Mouse (Mus musculus) forebrain, embryonic 14.5 days (tissue): Measurements from ENCODE around the gene Gap43. TPM values are rescaled to one million over a fixed set of nuclear protein-coding genes. Genes with fewer than 3 reads are reported as not detected.
"Not testable (repeated sequence)": the region's sequence is repeated elsewhere in the genome, so short reads cannot be mapped to it uniquely, and the experiment has no call there.

ENCODE experiments used
- ATAC-seq: fragments of 200-750 bp; cut with Nextera tagmentation; 2 replicates; pipeline ENCODE4 v1.8.0; 2017; ENCODE audit warnings: mild to moderate bottlenecking, moderate library complexity
- DNase-seq: peaks from one replicate; pipeline ENCODE4 v3.0.0-alpha.2; 2015; ENCODE audit warnings: low spot score
- H3K27ac ChIP-seq: fragments of 300-500 bp; sonication (generic); 2 replicates; pipeline ENCODE4 v1.5.1; 2014; ENCODE audit warnings: low read depth, mild to moderate bottlenecking, control low read depth, low read length, moderate library complexity
- H3K27me3 ChIP-seq: fragments of 300-500 bp; sonication (generic); replicated peaks from 2 replicates; pipeline ENCODE4 v1.6.1; 2014; ENCODE audit warnings: low read length, control low read depth, mixed read lengths; ENCODE audit not compliant: control insufficient read depth, insufficient read depth
- H3K36me3 ChIP-seq: fragments of 300-500 bp; sonication (generic); 2 replicates; pipeline ENCODE4 v1.6.1; 2014; ENCODE audit warnings: low read length, control low read depth; ENCODE audit not compliant: control insufficient read depth, insufficient read depth
- H3K4me1 ChIP-seq: fragments of 300-500 bp; sonication (generic); 2 replicates; pipeline ENCODE4 v1.6.1; 2014; ENCODE audit warnings: antibody characterized with exemption, low read length, control low read depth; ENCODE audit not compliant: control insufficient read depth, insufficient read depth
- H3K4me2 ChIP-seq: fragments of 300-500 bp; sonication (generic); 2 replicates; pipeline ENCODE4 v1.6.1; 2014; ENCODE audit warnings: mild to moderate bottlenecking, control low read depth, low read length
- H3K4me3 ChIP-seq: fragments of 300-500 bp; sonication (generic); 2 replicates; pipeline ENCODE4 v1.5.1; 2014; ENCODE audit warnings: low read depth, low read length, control low read depth
- H3K9ac ChIP-seq: fragments of 300-500 bp; sonication (generic); 2 replicates; pipeline ENCODE4 v1.6.1; 2014; ENCODE audit warnings: mild to moderate bottlenecking, low read length, control low read depth, moderate library complexity
- H3K9me3 ChIP-seq: fragments of 300-500 bp; sonication (generic); replicated peaks from 2 replicates; pipeline ENCODE4 v1.6.1; 2016; ENCODE audit warnings: low read length, control low read depth, mixed read lengths; ENCODE audit not compliant: control insufficient read depth
- WGBS: fragments of 180-500 bp; shearing (Covaris S2); extraction: QIAGEN DNeasy Blood & Tissue Kit; methylation state at CpG from one replicate; pipeline ENCODE4 v1.1.7; 2014; 5-methylcytosine and 5-hydroxymethylcytosine counted together
- microRNA-seq: library from miRNA; unstranded; fragments of <30 nt; microRNA quantifications from one replicate; pipeline ENCODE4, GENCODE M21; 2016
- polyA plus RNA-seq: library from polyadenylated mRNA; unstranded; fragments of >200 nt; fragmentation: Nextera tagmentation; extraction: Ambion mirVana; gene quantifications from 2 replicates; pipeline ENCODE4 v1.2.1, GENCODE M21; 2014

Gap43 gene
- polyA plus RNA-seq, 1 experiment from 2014 or later = 829 TPM

DNA sequence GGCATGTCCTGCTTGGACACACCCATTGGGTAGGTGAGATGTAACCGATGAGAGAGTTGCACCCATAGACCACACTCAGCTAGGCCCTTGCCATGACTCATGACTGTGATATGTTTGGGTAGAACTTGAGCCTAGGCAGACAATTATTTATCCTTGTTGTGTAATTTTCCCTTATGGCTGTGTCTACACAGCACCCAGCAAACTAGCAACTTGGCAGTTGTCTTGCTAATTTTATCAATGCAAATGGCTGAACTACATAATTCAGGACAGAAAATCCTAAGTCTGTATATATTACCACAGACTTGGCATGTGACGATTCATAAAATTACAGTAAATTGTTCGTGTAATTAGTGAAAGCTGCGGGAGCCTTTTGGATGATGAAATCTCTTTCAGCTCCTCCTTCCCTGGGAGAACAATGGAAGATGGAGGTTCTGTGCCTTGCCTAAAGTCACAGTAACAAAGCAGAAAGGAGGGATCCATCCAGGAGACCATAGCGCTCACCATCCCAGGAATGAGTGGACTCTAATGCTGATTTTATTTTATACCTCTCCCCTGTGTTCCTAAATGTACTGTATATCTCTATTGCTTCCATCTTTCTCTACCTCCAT lies 77.4 kb downstream of the Gap43 start:
- Histone ChIP-seq H3K27me3 (no peaks in the 10 kb centered on the region), H3K9ac (no peak overlapping the region), H3K9me3 (no peaks in the 10 kb centered on the region), H3K4me1 (no peaks in the 10 kb centered on the region), H3K27ac (no peak overlapping the region), H3K4me3 (no peak overlapping the region), H3K36me3 (no peaks in the 10 kb centered on the region), H3K4me2 (no peak overlapping the region)
- DNase-seq (no peak), ATAC-seq (no peak)
- 69% methylated on average over 5 of the region's 5 CpGs for WGBS

DNA sequence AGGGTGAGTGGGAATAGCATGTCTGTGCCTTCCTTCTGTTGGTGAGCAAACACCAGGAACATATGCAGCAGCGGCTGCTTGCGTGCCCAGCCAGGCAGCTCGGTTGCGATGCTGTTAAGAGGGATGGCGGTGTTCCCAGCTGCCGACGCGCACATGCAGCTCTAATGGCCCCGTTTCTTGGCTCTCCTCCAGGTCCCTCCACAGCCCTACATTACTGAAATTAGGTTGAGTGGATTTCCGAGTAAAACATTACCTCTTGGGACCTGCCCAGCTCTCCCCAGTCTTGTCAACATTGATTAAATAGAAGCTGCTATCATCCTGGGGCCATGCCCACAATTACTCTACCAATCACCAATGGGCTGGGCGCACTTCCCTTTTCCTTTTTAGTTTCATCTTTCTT lies 84.8 kb downstream of the Gap43 start:
- Histone ChIP-seq H3K9me3 (no peaks in the 10 kb centered on the region), H3K4me2 (no peak overlapping the region; the same call in 1 of the 2 replicates), H3K4me3 (no peak overlapping the region), H3K36me3 (no peaks in the 10 kb centered on the region), H3K27me3 (no peaks in the 10 kb centered on the region), H3K4me1 (no peaks in the 10 kb centered on the region; the same call in 1 of the 2 replicates), H3K27ac (peak overlapping the region; percentile 49), H3K9ac (no peak overlapping the region)
- peak; percentile 93 for DNase-seq
- WGBS = 59% methylated on average over 11 of the region's 11 CpGs
- peak; percentile 92 for ATAC-seq

DNA sequence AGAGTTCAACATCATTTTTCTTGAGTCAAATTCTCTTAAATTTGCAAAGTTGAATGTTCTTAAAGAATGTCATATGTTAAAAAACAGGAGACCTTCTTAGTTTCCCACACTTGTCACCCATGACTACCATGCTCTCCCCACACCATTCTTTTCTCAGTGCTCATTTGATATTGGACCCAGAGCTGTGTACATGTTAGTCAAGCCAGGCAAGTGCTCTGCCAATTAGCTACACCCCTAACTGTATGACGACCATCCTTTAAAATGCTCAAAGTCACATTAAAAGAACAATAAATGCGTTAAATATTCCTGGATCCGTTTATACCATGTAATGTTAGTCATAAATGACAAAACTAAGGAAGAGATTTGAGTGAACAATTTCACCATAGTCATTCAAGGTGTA lies 85.2 kb downstream of the Gap43 start:
- no peaks in the 10 kb centered on the region for H3K36me3 ChIP-seq
- H3K9ac ChIP-seq = no peak overlapping the region
- no peak overlapping the region for H3K4me3 ChIP-seq
- H3K9me3 ChIP-seq = no peaks in the 10 kb centered on the region
- WGBS = 76% methylated on average over 3 of the region's 3 CpGs
- H3K4me1 ChIP-seq = no peaks in the 10 kb centered on the region; the same call in 1 of the 2 replicates
- no peak overlapping the region; the same call in 1 of the 2 replicates for H3K4me2 ChIP-seq
- H3K27ac ChIP-seq = peak overlapping the region; percentile 49; the same call in 1 of the 2 replicates
- DNase-seq = no peak
- H3K27me3 ChIP-seq = no peaks in the 10 kb centered on the region
- ATAC-seq = peak; percentile 55; the same call in 1 of the 2 replicates

DNA sequence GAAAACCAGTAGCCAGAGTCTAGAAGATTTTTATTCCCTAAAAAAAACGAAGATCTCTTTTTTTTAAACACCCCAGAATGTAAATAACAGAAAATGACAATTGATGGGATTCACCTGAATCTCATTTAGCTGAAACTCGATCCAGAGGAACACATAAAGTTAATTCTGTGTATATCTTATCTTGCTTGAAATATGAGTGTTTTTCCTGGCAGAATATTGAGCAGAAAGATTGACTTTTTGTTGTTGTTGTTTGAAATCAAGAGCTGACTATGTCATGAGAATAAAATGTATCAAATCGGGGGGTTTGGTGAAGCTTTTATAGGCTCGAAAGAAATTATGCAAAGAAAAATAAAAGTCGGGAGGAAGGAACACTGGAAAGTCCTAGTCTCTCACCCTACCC lies 88.2 kb downstream of the Gap43 start:
- no peak overlapping the region for H3K9ac ChIP-seq
- H3K27ac ChIP-seq = no peak overlapping the region
- H3K4me2 ChIP-seq = no peak overlapping the region
- DNase-seq (no peak), ATAC-seq (no peak)
- no peaks in the 10 kb centered on the region for H3K36me3 ChIP-seq
- no peaks in the 10 kb centered on the region for H3K9me3 ChIP-seq
- 81% methylated on average over 5 of the region's 5 CpGs for WGBS
- H3K4me3 ChIP-seq = no peak overlapping the region
- H3K27me3 ChIP-seq = no peaks in the 10 kb centered on the region
- H3K4me1 ChIP-seq = no peaks in the 10 kb centered on the region; the same call in 1 of the 2 replicates

DNA sequence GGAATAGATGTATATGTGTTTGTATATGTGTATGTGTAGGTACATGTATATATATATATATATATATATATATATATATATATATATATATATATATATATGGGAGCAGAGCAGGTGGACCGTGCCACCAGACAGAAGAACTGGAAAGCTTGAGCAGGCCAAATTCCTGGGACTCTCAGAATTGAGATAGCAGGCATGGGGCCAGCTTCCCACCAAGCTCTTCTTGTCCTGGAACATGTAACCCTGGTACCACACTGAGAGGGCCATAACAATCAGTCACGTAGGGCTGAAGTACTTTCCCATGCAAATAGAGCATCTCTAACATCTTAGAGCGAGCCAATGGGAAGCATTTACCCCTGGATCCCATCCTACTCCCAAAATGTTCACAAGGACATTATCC lies 96.3 kb downstream of the Gap43 start:
- DNase-seq, ATAC-seq, H3K9ac ChIP-seq, H3K4me3 ChIP-seq, H3K4me1 ChIP-seq, H3K4me2 ChIP-seq, H3K9me3 ChIP-seq, H3K27ac ChIP-seq, H3K36me3 ChIP-seq, H3K27me3 ChIP-seq: not testable (repeated sequence)
- WGBS = 73% methylated on average over 3 of the region's 3 CpGs

DNA sequence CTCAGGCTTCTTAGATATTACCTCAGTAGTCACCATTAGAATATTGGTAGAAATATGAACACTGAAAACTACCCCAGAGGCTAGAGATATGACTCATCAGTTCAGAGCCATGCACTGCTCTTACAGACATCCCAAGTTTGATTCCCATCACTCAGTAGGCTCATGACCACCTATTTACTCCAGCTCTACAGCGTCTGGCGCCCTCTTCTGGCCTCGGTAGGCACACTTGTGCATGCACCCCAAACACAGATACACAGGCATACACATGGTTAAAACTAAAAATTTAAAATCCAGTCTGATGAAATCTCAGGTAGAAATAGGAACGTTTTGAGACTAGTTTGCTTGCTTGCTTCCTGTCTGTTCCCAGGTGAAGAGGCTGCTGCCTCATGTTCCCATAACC lies 109.1 kb downstream of the Gap43 start:
- DNase-seq (no peak), ATAC-seq (no peak)
- Histone ChIP-seq H3K27ac (no peak overlapping the region), H3K9ac (no peak overlapping the region), H3K4me1 (no peaks in the 10 kb centered on the region), H3K27me3 (no peaks in the 10 kb centered on the region), H3K9me3 (no peaks in the 10 kb centered on the region), H3K36me3 (no peaks in the 10 kb centered on the region), H3K4me3 (no peak overlapping the region), H3K4me2 (no peak overlapping the region)
- 74% methylated on average over 4 of the region's 4 CpGs for WGBS

Small RNA genes lying within 50 kb of the gene (microRNA-seq; reads per million reads assigned to microRNA genes)
- 50.0 reads per million, percentile 49 among the genes with 10 or more reads in this experiment for gene Mir6540
